Mouse (Mus musculus): ENCODE data around the gene Ftl1.

The Ftl1 gene

DNA sequence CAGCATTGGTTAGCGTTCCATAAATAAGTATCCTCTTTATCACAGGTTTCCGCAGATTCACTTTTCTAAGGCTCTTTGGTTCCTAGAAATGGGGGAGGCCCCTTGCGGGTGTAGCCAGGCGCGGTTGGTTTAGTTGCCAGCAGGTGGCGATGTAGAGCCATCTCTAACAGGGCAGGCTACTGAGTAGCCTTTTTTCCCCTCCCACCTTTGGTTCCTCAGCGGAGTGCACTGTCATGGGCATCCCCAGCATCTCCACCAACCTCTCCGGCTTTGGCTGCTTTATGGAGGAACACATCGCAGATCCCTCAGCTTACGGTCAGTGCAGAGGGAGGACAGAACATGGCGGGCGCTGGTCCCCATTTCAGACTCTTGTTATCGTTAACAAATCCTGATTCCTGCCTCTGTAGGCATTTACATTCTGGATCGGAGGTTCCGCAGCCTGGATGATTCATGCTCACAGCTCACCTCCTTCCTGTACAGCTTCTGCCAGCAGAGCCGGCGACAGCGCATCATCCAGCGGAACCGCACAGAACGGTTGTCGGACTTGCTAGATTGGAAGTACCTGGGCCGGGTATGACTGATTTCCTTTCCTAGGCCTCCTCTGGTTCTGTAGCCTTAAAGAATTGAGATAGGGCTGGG is 8.2 kb downstream of the Ftl1 start:
- DNase-seq (ENCODE audit: low spot score in 2 of 2), result peak; percentile 83 to 91

DNA sequence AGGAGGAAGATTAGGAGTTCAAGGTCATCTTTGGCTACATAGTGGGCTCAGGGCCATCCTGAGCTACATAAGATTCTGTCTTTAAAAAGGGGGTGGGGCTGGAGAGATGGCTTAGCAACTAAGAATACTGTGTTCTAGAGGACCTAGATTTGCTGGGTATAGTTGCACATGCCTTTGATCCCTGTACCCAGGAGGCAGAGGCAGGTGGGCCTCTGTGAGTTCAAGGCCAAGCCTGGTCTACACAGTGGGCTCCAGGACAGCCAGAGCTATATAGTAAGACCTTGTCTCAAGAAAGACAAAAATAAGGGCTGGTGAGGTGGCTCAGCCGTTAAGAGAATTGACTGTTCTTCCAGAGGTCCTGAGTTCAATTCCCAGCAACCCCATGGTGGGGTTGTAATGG is 9.7 kb downstream of the Ftl1 start:
- DNase-seq (ENCODE audit: low spot score in 2 of 2), result no peak

DNA sequence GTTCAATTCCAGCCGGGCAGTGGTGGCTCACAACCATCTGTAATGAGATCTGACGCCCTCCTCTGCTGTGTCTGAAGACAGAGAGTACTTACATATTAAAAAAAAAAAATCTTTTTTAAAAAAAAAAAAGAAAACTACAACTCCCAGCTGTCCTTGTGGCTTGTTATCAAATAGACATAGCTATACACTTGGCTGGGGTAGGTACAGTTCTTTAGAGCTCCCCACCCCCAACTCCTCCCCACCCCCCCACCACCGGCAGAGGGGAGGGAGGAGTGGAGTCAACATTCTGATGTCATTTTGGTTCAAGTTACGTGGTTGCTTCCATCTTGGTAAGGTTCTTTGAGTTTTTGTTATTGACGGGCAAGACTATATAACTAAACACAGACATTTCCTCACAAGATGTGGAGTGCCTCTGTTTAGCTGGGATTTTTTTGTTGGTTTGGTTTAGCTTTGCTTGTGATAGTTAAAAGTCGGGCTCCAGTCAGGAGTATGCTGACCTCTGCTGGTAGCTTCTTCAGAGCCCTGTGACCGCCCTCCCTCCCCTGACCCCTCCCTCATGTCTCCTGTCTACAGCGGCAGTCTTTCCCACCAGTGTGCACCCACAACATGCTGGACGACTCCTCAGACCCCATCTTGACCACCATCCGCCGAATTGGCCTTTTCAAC is 12.2 kb downstream of the Ftl1 start:
- DNase-seq (ENCODE audit: low spot score in 2 of 2), result no peak

DNA sequence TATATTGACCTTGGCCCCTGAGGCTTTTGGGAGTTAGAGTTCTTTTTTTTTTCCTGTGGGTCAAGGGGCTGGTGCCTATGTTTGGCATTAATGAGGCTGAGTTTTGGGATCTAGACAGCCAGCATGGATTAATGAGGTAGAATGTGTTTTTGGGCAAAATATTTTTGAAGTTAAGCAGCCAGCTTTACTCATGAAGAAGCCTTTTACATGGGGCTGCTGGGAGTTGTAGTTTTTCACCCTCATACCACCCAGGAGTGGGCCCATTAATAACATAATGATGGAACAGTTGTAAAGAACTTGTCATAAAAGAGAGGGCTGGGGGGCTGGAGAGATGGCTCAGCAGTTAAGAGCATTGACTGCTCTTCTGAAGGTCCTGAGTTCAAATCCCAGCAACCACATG is 13.1 kb downstream of the Ftl1 start:
- no peak for DNase-seq (ENCODE audit: low spot score in 2 of 2)

DNA sequence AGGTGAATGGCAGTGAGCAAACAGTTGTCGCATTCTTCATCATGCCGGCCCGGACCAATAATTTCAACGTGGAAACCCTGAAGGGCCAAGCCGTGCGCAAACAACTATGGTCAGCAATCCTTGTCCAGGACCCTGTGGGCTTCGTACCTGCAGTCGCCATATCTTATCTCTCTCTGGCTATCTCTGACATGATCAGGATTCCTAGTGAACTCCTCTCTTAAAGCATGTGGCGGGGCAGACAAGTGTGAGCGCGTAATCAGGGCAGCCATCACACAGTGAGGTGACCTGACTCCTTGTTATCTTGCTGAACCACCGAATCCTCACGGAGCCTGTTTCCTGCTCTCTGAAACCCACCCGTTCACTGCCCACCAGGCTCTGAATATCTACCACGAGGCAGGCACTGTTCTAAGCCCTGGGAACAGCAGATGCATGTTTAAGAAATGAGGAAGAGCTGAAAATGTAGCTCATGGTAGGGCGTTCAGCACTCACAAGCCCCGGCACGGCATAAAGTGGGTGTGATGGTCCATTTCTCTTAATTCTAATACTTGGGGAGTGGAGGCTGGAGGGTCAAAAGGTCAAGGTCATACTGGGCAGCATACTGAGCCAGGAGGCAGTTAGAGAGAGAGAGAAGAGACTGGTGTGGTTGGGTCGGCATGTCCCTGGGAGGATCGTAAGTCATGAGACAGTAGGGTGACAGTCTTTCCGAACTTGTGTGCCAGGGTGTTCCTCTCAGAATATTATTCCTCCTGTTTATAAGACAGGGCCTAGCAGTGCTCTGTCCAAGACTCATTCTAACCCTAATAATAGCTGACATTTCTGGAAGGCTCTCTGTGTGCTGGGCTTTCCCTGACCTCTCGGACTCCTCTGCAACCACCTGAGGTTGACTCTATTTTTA is 15.9 kb downstream of the Ftl1 start:
- DNase-seq (ENCODE audit: low spot score in 2 of 2), result no peak

DNA sequence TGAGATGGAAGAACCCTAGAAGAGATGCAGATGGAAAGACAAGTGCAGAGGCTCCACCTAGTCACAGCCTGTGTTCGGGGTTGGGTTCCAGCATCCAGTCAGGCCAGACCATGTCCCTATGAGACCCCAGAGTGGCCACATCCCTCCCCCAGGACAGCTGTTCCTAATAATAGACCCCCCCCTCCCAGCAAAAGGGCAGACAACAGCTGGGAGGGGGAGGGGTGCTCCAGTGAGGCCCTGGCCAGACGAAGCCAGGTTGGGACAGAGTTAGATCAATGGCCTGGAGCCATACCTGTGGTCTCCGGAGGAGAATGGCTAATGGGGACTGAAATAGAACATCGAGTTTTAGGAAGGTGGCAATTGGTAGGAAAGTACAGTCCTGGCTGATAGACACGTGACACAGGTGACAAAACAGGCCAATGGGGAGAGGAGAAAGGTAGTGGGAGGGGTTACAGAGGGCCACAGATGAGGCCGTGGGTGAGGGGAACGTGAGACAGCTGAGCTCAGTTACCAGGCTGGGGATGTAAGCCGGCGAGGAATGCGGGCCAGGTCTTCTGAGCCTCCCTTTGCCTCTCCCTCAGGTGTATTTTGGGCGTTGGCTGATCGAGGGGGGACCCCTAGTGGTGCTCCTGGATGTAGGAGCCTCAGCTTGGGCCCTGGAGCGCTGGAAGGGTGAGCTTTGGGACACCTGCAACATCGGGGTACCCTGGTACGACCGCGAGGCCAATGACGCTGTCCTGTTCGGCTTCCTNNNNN is 22.0 kb downstream of the Ftl1 start, which contains the start of gene Ruvbl2:
Ruvbl2 (minus strand) TSS at position 576 of the 756 bp plus-strand sequence.
- DNase-seq (ENCODE audit: low spot score in 2 of 2), result no peak

DNA sequence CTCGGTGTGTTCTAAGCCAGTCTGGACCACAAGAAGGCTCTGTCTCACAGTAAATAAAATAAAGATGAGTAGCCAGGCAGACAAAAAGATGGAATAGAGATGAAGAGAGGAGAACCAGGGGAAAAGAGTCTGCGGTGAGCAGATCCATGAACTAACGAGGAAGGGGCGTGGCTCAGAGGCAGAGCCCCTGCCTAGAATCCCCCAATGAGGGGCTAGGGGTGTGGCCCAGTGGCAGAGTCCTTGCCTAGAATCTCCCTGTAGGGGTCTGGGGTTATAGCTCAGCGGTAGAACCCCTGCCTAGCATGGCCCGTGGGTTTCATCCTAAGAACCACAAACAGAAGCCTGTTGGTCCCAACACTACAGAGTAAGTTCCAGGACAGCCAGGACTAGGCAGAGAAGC is 22.6 kb downstream of the Ftl1 start:
- DNase-seq (ENCODE audit: low spot score in 2 of 2), result no peak

DNA sequence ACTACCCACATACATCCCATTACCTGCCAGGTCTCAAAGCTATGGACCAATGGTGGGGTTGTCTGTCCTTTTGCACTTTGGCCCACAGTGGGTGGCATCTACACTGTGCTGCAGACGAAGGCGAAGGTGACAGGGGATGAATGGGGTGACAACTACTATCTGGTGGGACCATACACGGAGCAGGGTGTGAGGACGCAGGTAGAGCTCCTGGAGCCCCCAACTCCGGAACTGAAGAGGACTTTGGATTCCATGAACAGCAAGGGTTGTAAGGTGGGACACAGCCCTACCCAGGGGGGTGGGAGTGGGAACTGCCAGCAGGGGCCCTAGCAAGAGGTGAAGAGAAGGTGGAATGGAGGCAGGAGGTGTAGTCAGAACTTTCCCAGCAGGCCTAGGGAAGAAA is 23.2 kb downstream of the Ftl1 start:
- DNase-seq (ENCODE audit: low spot score in 2 of 2), result no peak

DNA sequence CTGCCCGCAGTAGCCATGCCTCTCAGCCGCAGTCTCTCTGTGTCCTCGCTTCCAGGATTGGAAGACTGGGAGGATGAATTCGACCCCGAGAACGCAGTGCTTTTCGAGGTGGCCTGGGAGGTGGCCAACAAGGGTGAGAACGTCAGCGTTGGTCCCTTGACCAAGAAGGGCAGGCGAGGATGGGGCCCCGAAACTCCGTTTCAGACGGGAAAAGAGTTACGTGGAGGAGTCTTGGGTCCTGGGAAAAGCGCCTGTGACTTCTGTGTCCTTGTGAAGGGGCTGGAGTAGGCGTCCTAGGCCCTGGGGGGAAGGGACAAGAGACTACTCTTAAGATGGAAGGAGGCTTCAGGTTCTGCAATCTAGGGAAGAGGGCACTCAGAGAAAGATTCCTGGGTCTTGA is 24.6 kb downstream of the Ftl1 start:
- no peak for DNase-seq (ENCODE audit: low spot score in 2 of 2)

DNA sequence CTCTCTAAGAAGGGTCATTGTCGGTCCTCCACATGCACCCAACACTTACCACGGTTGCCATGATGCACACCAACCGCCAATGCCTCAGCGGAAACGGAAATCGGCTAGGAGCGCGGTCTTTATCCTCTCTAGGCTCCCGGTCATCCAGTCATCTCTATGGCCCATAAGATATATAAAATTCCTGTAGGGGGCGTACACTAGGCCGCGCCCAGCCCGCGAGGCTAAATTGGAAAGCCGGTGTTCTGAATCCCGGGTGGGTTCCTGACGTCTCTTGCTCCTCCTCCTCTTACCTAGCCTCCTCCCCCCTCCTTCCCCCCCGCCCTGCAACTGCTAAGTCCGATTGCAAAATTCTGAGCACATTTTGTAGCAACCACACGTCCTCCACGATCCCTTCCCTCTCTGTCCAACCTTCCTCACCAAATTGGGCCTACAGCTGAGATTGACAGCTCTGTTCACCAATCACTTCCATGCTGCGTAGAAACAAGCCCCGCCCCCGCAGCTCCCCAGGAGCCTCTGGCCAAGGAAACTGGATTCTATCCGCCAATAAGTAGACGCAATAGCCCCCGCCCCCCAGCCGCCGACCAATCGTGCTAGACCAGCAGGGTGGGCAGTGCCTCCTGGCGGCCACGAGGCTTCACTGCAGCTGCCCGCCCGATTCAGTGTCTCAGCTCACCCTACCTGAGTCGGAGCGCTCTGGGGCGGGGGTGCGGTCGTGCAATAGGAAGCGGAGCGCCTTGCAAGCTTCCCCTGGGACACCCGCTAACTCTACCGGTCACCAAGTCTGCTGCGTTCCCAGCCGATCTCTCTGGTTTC is 25.3 kb downstream of the Ftl1 start, which contains the start of gene Gys1:
Gys1 (plus strand) TSS at position 642 of the 813 bp plus-strand sequence.
- DNase-seq (ENCODE audit: low spot score in 2 of 2), result peak; percentile 99 to 100

DNA sequence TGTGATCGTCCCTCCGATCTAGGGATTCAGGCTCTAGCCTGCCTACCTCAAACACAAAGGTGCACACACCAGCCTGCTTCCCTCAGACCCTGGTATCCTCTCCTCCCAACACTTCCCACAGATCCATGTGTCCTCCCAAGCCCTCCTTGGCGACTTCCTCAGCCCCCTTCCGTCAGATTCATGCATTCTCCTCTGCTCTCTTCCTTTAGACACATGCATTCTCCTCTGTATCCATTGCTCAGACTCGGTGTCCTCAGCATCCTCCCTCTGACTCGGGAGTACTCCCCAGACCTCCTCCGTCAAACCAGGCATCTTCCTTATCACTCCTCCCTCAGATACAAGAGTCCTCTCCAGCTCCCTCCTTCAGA is 25.9 kb downstream of the Ftl1 start:
- DNase-seq (ENCODE audit: low spot score in 2 of 2), result no peak

DNA sequence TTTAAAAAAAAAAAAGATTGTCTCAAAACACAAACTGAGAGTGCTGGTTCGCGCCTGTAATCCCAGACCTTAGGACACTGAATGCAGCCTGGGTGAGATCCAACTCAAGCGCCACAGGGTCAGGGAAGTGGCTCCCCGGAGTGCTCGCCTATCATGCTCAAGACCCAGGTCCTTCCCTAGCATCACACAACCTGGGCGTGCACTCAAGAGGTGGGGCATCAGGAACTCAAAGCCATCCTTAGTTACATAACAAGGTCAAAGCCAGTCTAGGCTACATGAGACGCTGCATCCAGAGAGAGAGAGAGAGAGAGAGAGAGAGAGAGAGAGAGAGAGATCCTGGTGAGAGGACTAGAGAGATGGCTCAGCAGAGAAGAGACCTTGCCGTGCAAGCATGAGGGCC is 33.1 kb downstream of the Ftl1 start:
- DNase-seq (ENCODE audit: low spot score in 2 of 2), result no peak

DNA sequence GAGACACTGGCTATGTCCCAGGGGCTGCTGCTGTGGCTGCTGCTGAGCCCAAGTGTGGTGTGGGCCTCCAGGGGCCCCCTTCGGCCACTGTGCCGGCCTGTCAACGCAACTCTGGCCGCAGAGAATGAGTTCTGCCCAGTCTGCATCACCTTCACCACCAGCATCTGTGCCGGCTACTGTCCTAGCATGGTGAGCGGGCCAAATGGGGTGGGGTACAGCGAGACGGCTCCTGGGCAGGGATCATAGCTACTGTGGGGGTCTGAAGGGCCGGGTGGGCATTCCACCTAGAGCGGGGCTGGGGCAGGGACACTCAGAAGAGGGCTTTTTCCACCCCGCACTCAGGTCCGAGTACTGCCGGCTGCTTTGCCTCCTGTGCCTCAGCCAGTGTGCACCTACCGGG is 38.5 kb downstream of the Ftl1 start:
- no peak for DNase-seq (ENCODE audit: low spot score in 2 of 2)

DNA sequence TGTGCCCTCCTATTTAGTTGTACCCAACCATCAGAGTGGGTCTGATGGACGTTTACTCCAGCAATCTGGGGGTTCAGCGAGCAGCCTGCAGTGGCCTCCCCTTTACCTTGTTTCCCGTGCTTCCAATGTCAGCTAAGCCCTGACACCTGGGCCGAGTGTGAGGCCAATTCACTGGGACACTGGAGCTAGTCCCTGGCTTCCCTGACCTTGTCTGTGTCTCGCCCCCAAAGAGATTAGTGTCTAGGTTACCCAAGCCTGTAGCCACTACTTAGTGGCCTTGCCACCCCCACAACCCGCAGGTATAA is 39.1 kb downstream of the Ftl1 start, which contains the start of gene Lhb:
Lhb (plus strand) TSS at position 206 of the 305 bp plus-strand sequence.
- no peak for DNase-seq (ENCODE audit: low spot score in 2 of 2)

DNA sequence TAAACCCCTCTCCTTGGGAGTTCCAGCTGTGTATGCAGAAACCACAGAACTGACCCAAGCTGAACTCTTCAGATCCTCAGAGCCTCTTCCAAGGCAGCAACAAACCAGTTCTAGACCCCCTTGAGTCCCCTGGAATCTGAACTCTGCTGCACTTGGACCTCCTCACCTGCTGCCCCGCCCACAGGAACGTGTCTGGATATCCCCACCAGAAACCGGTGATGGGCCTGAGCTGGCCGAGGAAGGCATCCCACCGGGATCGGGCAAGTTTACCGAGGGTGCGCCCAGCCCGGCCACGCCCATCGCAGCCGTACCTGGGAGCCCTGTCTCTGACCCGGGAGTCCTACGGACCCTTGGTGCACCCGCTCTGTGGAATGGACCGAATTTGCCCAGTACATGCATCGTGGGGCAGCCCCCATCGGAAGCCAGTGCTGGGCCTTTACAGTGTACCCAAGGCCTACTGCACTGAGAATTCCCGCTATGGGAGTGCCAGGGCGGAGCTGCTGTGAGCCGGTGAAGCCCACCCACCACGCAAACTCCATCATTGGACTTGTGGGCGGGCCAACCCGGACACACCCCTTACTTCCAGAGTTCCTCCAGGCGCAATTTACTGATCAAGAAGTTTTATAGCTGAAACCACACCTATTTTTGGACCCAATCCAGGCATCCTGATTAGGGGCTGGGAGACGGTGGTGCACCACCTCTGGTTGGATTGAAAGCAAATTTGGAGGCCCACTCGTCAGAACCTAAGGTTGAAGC is 39.6 kb downstream of the Ftl1 start:
- DNase-seq (ENCODE audit: low spot score in 2 of 2), result no peak

DNA sequence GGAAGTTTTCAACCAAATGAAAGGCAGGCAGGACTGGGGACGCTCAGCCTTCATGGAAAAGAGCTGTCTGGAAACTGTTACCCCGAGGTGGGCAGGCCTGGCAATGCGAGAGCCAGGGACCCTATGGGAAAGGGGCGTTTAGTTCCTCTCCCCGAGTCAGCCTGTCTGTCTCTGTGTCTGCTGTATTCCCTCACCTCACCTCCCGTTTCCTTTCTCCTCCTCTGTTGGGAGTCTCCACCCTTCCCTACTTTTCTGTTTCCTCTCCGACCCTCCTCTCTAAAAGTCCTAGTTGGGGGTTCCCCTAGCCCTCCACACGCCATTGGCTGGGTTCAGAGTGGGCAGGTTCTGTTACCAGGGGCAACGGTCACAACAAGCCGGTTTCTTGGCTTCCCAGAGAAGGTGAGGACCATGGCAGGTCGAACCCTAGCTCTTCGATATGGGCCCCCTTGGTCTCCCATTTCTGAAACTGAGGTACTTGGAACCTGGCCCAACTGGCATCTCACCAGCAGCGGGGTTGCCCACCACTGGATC is 41.7 kb downstream of the Ftl1 start:
- no peak for DNase-seq (ENCODE audit: low spot score in 2 of 2)

DNA sequence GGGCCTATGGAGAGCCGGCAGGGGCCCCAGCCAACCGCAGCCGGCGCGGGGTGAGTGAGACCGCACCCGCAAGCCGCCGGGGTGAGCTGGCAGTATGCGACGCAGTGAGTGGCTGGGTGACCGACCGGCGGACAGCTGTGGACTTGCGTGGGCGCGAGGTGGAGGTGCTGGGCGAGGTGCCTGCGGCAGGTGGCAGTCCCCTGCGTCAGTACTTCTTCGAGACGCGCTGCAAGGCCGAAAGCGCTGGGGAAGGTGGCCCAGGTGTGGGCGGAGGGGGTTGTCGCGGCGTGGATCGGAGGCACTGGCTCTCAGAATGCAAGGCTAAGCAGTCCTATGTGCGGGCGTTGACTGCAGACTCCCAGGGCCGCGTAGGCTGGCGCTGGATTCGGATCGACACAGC is 44.0 kb downstream of the Ftl1 start:
- no peak for DNase-seq (ENCODE audit: low spot score in 2 of 2)

DNA sequence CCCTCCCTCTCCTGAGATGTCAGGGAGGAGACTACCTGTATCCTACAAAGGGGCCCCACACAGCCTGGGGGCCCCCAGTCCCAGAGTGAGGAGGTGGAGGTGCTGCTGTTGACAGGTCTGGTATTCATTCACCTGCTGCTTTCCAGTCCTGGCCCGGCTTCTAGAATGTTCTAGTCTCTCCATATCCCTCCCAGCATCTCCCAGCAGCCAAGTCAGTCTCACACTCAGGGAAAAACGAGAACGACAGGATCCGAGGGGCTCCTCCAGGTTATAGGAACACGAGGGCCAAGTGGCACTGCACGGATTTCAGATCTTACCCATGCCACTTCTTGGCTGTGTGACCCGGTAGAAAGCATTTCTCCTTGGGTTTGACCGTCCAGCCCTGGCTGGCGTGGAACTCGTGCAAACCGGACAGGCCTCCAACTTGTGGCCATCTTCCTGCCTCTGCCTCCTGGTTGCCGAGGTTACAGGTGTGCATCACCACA is 44.9 kb downstream of the Ftl1 start:
- no peak for DNase-seq (ENCODE audit: low spot score in 2 of 2)

DNA sequence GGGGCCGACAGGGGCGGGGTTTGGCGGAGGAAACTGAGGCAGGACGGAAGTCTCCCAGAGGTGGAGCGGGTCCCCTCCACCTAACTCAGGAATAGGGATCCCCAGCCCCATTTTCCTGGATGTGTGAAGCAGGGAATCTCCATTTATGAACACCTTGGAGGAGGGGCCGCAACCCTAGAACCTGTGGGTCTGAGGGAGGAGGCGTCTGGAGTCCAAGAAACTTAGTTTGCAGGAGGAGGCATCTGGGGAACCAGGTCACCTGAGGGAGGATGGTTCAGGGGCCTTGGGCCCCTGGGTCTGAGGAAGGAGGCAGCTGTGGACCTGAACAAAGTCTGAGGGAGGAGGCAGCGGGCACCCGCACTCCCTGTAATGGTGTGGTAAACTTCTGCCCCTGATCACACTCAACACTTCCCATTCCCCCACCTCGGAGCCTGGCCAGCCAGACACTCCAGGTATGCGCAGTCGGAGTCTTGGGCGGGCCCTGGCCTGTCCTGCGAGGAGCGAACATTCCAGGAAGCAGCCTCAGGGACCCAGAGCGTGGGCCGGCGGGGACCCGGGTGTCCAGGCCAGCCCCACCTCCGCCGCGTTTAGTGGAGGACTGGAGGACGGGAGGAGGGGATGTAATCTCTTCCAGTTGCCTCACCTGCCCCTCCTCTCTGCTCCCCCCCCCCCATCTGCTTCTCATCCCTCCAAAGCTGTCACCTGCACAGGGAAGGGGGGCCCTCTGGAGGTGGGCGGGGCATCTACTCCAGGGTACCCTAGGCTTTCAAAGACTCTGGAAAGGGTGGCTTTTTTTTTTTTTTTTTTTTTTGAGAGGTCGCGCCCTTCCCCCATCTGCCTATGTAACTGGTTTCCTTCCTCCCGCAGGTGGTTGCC is 45.6 kb downstream of the Ftl1 start:
- no peak for DNase-seq (ENCODE audit: low spot score in 2 of 2)

All from spleen, postnatal 10 days (tissue).